Mouse (Mus musculus): ENCODE results near the gene Ctxn1. TPM values are rescaled to one million over a fixed set of nuclear protein-coding genes. Genes with fewer than 3 reads are reported as not detected.
A peak's percentile ranks its signal among the peaks of the same experiment; 100 is the strongest.

Gene Ctxn1
- 78.5 and 91.4 TPM in 2 replicates for total RNA-seq (2014; rRNA removed)
- polyA plus RNA-seq (2015; fragmentation: Nextera tagmentation; extraction: Ambion mirVana), result 250 and 259 TPM in 2 replicates

DNA sequence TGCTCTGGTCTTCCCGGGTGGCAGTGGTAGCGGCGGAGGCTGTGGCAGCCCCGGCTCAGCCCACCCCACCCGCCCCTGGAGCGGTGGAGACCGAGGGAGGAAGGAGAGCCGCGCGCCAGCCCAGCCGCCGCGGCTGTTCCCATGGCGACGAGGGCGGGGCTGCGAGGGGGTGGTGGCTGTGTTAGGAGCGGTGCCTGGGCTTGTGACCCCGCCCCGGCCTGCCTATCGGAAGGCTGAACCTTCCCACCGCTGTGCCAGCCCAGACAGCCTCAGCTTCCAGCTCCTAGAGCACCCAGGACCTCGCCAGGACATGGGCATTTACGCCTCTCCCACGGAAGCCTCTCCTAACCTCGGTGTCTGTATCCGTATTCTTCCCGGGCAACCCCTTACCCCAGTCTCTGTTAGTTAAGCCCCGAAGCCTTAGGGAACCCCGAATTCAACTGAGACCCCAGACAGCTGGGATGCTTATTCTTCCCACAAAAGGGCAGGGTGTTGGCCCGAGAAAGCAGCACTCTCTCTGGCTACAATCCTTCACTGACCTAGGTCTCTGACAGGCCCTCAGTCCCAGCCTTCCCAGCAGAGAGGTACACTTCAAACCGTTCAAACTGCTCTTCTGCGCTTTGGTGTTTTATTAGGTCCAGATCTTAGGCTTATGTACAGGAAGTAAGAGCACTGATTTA is at the start of gene Ctxn1:
TSS of gene Ctxn1 (minus strand) at position 150 of the 680 bp plus-strand sequence.
- Histone ChIP-seq H3K9me3 (ENCODE audit: low read length) (no peaks in the 10 kb centered on the region), H3K36me3 (ENCODE audit: insufficient read depth, low read length) (peaks cover 54% of the 10 kb centered on the region), H3K4me2 (ENCODE audit: low read depth, low read length, poor library complexity, severe bottlenecking) (peak within 1 kb of the TSS; percentile 77), H3K9ac (replicated peaks; ENCODE audit: low read length, poor library complexity, severe bottlenecking) (peak within 1 kb of the TSS; percentile 78), H3K27me3 (ENCODE audit: insufficient read depth, low read length) (no peaks in the 10 kb centered on the region), H3K4me3 (ENCODE audit: low read depth, low read length) (peak within 1 kb of the TSS; percentile 76), H3K4me1 (ENCODE audit: insufficient read depth, low read length) (peaks cover 10% of the 10 kb centered on the region), H3K27ac (ENCODE audit: low read depth, low read length) (peak within 1 kb of the TSS; percentile 95)
- no peak for TF ChIP-seq CTCF (IDR thresholded peaks at IDR 0.05)
- ATAC-seq (ENCODE audit: low FRiP score) (peak; percentile 89), DNase-seq (ENCODE audit: low spot score) (peak; percentile 95)
- WGBS, result 9% methylated on average over 21 of the region's 33 CpGs

DNA sequence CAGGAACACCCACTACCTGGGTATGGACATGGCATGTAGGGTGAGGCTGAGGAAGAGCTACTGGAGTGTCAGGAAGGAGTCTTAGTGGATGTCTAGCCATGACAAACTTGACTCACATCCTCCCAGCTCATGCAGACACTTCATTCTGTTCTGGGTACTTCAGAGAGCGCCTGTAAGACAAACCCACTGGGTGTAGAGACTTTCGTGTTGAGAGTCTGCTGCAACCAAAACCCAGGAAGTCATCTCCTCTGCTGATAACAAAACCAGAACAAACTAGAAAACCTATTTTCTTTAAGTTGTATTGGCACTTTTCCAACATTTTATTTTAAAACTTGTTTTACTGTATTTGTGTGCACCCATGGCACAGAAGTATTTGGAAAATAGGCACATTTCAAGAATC is 46.8 kb upstream of the Ctxn1 start:
- DNase-seq (ENCODE audit: low spot score), result no peak
- no peak overlapping the region for H3K4me2 ChIP-seq (ENCODE audit: low read depth, low read length, poor library complexity, severe bottlenecking)
- no peak for ATAC-seq (ENCODE audit: low FRiP score)
- H3K9me3 ChIP-seq (ENCODE audit: low read length), result no peaks in the 10 kb centered on the region
- no peaks in the 10 kb centered on the region for H3K4me1 ChIP-seq (ENCODE audit: insufficient read depth, low read length)
- no peak for TF ChIP-seq CTCF (IDR thresholded peaks at IDR 0.05)
- no peak overlapping the region for H3K27ac ChIP-seq (ENCODE audit: low read depth, low read length)
- peaks cover 59% of the 10 kb centered on the region for H3K36me3 ChIP-seq (ENCODE audit: insufficient read depth, low read length)
- no peak overlapping the region for H3K4me3 ChIP-seq (ENCODE audit: low read depth, low read length)
- no peak overlapping the region for H3K9ac ChIP-seq (replicated peaks; ENCODE audit: low read length, poor library complexity, severe bottlenecking)
- 95% methylated on average over 2 of the region's 2 CpGs for WGBS
- H3K27me3 ChIP-seq (ENCODE audit: insufficient read depth, low read length), result no peaks in the 10 kb centered on the region

DNA sequence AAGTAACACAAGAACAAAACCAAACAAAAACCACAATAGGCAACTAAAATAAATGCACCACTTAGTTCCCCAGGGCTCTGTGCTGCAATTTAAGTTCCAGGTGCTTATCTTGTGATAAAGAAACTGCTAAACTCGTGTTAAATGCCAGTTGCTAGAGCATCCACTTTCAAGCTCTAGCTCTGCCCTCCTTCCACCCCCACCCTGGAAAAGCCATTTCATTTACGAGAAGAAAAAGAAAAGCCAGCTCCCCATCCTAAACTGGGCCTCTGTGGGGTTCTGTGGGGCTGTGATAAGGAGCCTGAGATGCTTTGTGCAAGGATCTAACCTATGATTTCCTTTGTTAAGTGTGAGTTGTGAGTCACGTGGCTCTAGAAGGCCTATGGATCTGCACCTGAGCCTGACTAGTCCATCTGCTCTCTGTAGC is 45.1 kb upstream of the Ctxn1 start:
- Histone ChIP-seq H3K27me3 (ENCODE audit: insufficient read depth, low read length) (no peaks in the 10 kb centered on the region), H3K9ac (replicated peaks; ENCODE audit: low read length, poor library complexity, severe bottlenecking) (no peak overlapping the region), H3K27ac (ENCODE audit: low read depth, low read length) (no peak overlapping the region), H3K4me1 (ENCODE audit: insufficient read depth, low read length) (no peaks in the 10 kb centered on the region), H3K36me3 (ENCODE audit: insufficient read depth, low read length) (peaks cover 63% of the 10 kb centered on the region), H3K9me3 (ENCODE audit: low read length) (no peaks in the 10 kb centered on the region), H3K4me2 (ENCODE audit: low read depth, low read length, poor library complexity, severe bottlenecking) (no peak overlapping the region), H3K4me3 (ENCODE audit: low read depth, low read length) (no peak overlapping the region)
- no peak for TF ChIP-seq CTCF (IDR thresholded peaks at IDR 0.05)
- WGBS, result 87% methylated on average over 3 of the region's 3 CpGs
- no peak for DNase-seq (ENCODE audit: low spot score)
- no peak for ATAC-seq (ENCODE audit: low FRiP score)

DNA sequence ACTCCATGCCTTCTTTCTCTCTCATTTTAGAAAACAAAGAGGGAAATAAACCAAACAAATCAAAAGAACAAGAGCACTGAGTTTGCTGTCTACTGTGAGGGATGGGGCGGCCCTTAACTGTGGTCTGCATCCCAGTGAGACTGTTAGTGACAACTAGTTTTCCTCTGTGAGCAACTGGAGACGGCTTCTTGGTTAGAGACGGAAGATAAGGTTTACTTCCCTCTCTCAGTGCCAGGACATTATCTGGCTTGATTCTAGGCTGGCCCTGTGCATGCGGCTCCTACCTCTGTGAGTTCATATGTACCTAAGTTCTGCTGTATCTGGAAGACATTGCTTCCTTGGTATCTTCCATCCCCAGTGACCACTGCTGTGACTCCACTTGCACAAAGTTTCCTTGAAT is 38.7 kb upstream of the Ctxn1 start:
- Histone ChIP-seq H3K27me3 (ENCODE audit: insufficient read depth, low read length) (no peaks in the 10 kb centered on the region), H3K4me1 (ENCODE audit: insufficient read depth, low read length) (no peaks in the 10 kb centered on the region), H3K27ac (ENCODE audit: low read depth, low read length) (no peak overlapping the region), H3K4me3 (ENCODE audit: low read depth, low read length) (no peak overlapping the region), H3K4me2 (ENCODE audit: low read depth, low read length, poor library complexity, severe bottlenecking) (no peak overlapping the region), H3K9me3 (ENCODE audit: low read length) (no peaks in the 10 kb centered on the region), H3K36me3 (ENCODE audit: insufficient read depth, low read length) (peaks cover 54% of the 10 kb centered on the region), H3K9ac (replicated peaks; ENCODE audit: low read length, poor library complexity, severe bottlenecking) (no peak overlapping the region)
- DNase-seq (ENCODE audit: low spot score) (no peak), ATAC-seq (ENCODE audit: low FRiP score) (no peak)
- WGBS, result 94% methylated on average over 4 of the region's 4 CpGs
- TF ChIP-seq CTCF (IDR thresholded peaks at IDR 0.05), result no peak

DNA sequence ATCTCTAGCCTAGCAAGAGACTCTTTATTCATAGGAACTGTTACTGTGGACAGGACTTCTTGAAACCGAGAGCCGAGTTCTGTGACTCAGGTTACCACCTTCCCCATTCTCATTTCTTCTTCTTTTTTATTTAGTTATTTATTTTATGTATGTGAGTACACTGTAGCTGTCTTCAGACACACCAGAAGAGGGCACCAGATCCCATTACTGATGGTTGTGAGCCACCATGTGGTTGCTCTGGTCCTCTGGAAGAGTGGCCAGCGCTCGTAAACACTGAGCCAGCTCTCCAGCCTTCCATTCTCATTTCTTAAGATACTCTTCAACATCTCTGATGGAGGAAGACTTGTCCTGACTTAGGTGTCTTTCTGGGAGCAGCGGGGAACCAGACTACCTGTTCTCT is 33.7 kb upstream of the Ctxn1 start:
- Histone ChIP-seq H3K4me2 (ENCODE audit: low read depth, low read length, poor library complexity, severe bottlenecking) (no peak overlapping the region), H3K4me3 (ENCODE audit: low read depth, low read length) (no peak overlapping the region), H3K27me3 (ENCODE audit: insufficient read depth, low read length) (no peaks in the 10 kb centered on the region), H3K4me1 (ENCODE audit: insufficient read depth, low read length) (no peaks in the 10 kb centered on the region), H3K27ac (ENCODE audit: low read depth, low read length) (no peak overlapping the region), H3K9me3 (ENCODE audit: low read length) (no peaks in the 10 kb centered on the region), H3K36me3 (ENCODE audit: insufficient read depth, low read length) (peaks cover 30% of the 10 kb centered on the region), H3K9ac (replicated peaks; ENCODE audit: low read length, poor library complexity, severe bottlenecking) (no peak overlapping the region)
- WGBS, result 91% methylated on average over 5 of the region's 5 CpGs
- no peak for DNase-seq (ENCODE audit: low spot score)
- ATAC-seq (ENCODE audit: low FRiP score), result no peak
- TF ChIP-seq CTCF (IDR thresholded peaks at IDR 0.05), result peak; percentile 54

DNA sequence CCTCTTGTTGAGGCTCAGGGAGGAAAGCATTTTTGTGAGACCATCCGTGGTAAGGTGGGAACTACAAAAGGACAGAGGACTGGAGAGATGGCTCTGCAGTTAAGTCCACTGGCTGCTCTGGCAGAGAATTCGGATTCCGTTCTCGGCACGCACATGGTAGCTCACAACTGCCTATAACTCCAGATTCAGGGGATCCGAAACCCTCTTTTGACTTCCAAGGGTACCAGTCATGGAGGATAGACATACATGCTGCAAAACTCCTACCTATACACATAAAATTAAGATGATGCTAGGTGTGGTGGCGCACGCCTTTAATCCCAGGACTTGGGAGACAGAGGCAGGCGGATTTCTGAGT is 17.0 kb upstream of the Ctxn1 start:
- Histone ChIP-seq H3K9ac (replicated peaks; ENCODE audit: low read length, poor library complexity, severe bottlenecking) (peak overlapping the region; percentile 75), H3K4me2 (ENCODE audit: low read depth, low read length, poor library complexity, severe bottlenecking) (peak overlapping the region; percentile 77), H3K4me1 (ENCODE audit: insufficient read depth, low read length) (peaks cover 6% of the 10 kb centered on the region), H3K27me3 (ENCODE audit: insufficient read depth, low read length) (no peaks in the 10 kb centered on the region), H3K27ac (ENCODE audit: low read depth, low read length) (peak overlapping the region; percentile 82), H3K36me3 (ENCODE audit: insufficient read depth, low read length) (0 out of 2 replicates have a peak, but pooled peaks cover 6% of the 10 kb centered on the region), H3K9me3 (ENCODE audit: low read length) (no peaks in the 10 kb centered on the region), H3K4me3 (ENCODE audit: low read depth, low read length) (peak overlapping the region; percentile 76)
- no peak for TF ChIP-seq CTCF (IDR thresholded peaks at IDR 0.05)
- WGBS, result 21% methylated on average over 9 of the region's 9 CpGs
- DNase-seq (ENCODE audit: low spot score) (no peak), ATAC-seq (ENCODE audit: low FRiP score) (peak; percentile 57)

All from midbrain, postnatal 0 days (tissue).